Mouse (Mus musculus) erythroid progenitor cell, adult 5-6 weeks (primary cell): ENCODE data around the gene Atf7ip. TPM values are rescaled to one million over a fixed set of nuclear protein-coding genes. Genes with fewer than 3 reads are reported as not detected.

ENCODE experiments used
- ATAC-seq: replicated peaks from 2 replicates; pipeline ENCODE4 v1.8.0; 2016; ENCODE audit warnings: moderate number of reproducible peaks, mild to moderate bottlenecking, moderate TSS enrichment, inconsistent platforms; ENCODE audit not compliant: poor library complexity, low FRiP score, severe bottlenecking
- total RNA-seq, 2 experiments: library from RNA; stranded (forward) in 1 of 2; stranded (reverse) in 1 of 2; fragments of 150-400 nt in 1 of 2; fragments of 186-747, 209-891 nt in 1 of 2; gene quantifications; 2 replicates each; pipeline versions ENCODE4 v1.2.3 to v1.2.4; 2015 to 2017; ENCODE audit warnings: low replicate concordance in 2 of 2

Gene Atf7ip
- total RNA-seq, 2 experiments from 2014 or later = 260 to 311 TPM

DNA sequence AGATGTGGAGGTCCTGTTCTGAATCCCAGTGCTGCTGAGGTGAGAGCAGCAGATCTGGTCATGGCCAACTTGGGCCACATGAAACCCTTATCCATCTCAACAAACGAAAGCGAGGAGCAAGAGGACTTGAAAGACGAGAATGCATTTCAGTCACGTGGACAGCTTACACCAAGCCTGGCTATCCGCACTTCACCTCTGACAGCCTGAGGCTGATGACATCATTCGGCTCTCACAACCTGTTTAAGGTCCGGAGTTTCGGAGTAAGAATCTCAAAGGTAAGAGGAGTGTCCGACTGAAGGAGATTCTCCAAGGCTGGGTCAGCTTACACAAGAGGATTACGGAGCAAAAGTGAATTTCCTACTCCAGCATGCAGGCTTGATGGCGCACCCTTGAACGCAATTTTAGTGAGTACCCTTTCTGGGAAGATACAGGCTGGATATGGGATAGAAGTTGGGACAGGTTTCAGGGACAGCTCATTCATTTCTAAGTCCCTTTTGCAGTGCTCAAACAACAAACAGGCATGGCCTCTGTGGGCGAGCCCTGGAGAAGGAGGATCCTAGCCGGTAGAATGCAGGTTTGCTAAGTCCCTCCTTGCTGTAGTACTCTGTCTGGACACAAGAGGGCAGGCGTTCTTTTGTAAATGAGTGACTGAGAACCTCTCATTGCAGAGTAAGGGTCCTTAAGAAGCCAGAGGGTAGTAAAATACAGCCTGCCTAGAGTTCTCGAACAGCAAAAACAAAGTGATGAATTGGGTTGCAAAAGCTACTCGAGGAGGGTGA is 114.6 kb downstream of the Atf7ip start:
- peak; percentile 82 for ATAC-seq

- ATAC-seq = no peak
Measured at GRCm38 (mm10) chr6:136625421-136625820, 119.5 kb downstream of the Atf7ip start.

DNA sequence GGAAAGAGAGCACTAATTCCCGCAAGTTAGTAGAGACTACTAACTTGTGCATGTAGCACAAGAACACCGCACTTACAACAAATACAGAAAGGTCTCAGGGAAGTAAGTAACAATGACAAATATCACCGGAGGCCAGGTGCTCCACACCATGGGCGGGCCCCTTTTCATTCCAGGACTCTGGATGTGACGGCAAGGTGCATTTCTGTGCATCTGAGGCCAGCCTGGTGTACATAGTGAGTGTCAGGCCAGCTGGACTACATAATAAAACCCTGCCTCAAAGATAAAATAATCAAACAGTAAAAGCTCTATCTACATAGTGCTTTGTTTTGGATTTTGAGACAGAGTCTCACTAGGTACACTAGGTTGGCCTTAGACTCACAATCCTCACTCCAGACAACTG is 123.7 kb downstream of the Atf7ip start:
- ATAC-seq = no peak

GRCm38 (mm10) chr6:136631519-136631918 is 125.6 kb downstream of the Atf7ip start:
- ATAC-seq = no peak

DNA sequence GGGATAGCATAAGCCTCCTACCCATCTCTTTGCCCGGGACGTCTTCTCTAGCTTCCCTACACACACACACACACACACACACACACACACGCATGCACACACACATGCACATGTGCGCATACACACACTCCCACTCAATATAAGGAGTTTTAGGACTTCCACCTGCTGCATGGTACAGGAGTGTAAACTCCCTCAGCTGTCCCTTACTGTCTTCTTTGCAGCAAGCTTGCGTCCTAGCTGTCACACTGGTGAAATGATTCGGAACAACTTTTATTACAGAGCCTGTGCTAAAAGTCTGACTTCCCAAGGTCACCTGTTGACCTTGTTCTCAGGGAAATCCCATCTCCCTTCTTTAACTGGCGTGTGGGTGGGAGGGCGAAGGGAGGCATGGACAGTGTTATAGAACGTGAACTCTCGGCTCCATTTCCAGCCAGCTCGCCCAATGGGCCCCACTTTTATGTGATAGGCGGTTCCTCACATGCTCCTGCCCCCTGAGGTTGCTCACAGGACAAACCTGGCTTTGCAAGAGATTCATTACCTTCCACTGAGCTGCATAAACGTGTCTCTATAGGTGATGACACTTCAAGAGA is 126.1 kb downstream of the Atf7ip start:
- ATAC-seq = no peak

GRCm38 (mm10) chr6:136633154-136633553 is 127.2 kb downstream of the Atf7ip start:
- ATAC-seq = no peak

GRCm38 (mm10) chr6:136633719-136634118 is 127.8 kb downstream of the Atf7ip start:
- ATAC-seq = no peak

- no peak for ATAC-seq
Measured at GRCm38 (mm10) chr6:136634982-136635381, 129.0 kb downstream of the Atf7ip start.

- no peak for ATAC-seq
Measured at GRCm38 (mm10) chr6:136644171-136644570, 138.2 kb downstream of the Atf7ip start.

DNA sequence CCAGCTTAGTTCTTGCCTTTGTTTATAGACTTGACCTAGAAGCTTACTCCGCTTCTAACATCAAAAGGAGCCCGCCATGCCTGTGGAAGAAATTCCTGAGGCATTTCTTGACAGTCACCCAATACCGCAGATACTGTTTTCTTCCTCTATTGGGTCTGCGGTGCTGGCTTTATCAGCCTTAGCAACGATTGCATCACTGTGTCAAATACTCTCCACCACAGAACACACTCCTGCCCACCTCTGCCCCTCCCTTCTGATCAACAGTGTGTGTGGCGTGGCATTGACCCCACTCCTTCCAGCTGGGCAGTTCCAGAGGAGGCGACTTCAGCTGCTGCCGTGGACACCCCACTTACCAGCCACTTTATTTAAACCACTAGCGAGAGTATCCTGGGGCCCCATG is 139.8 kb downstream of the Atf7ip start:
- ATAC-seq = no peak

GRCm38 (mm10) chr6:136646207-136646606 is 140.2 kb downstream of the Atf7ip start:
- no peak for ATAC-seq

DNA sequence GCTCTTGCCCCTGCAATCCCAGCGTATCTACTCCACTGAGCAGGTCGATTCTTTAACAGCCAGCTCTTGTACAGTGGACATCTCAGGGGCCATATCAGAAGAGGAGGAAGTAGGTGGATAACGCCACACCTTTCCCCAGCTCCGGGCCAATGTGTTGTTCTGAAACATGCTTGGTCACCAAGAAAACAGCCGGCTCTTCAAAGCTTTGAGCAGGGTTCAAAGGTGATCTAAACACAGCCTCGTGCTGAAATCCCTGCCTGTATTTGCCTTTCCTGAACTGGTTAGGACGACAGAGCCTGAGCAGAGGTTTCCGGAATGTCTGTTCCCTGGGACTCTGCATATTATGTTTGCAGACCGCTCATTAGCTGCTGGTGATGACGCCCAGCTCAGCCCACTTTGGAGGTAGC is 141.5 kb downstream of the Atf7ip start:
- no peak for ATAC-seq

- no peak for ATAC-seq
Measured at GRCm38 (mm10) chr6:136650664-136651063, 144.7 kb downstream of the Atf7ip start.

GRCm38 (mm10) chr6:136653331-136653730 is 147.4 kb downstream of the Atf7ip start:
- ATAC-seq = no peak

DNA sequence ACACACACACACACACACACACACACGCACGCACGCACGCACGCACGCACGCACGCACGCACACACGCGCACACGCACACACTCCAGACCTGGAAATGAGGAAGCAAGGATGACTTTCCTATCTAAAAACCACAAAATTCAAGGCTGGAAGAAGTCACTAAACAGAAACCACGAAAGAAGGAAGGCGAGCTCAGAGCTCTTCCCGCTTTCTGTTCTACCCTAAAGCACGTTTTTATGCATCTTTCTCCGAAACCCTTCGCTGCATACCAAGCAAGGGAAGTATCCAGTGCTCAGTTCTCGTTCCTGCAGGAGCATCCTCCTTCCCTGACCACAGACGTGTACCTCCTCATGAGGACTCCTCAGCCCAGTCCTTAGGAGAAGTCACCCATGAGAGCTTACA is 148.5 kb downstream of the Atf7ip start:
- ATAC-seq = no peak

DNA sequence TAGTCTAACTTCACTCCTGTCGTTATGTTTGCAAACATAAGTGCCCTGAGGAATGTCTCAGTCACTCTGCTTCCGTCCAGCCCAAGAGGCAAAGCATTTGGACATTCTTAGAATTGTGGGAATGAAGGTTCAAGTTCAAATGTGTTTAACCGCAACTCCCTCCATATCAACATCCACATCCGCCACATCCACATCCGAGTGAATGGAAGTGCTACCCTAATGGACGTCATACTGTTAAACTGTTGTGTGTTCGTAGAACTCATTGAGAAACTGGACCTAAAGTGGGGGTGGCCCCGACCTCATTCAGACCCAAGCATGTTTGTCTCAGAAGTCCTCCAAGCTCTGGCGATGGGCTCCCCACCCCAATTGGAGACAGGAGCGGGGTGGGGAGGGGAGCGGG is 149.8 kb downstream of the Atf7ip start:
- no peak for ATAC-seq

GRCm38 (mm10) chr6:136658303-136658702 is 152.3 kb downstream of the Atf7ip start:
- ATAC-seq = no peak

GRCm38 (mm10) chr6:136659226-136659625 is 153.3 kb downstream of the Atf7ip start:
- no peak for ATAC-seq
